Mouse (Mus musculus): ENCODE results near the gene Coq9. TPM values are rescaled to one million over a fixed set of nuclear protein-coding genes. Genes with fewer than 3 reads are reported as not detected.
A peak's percentile ranks its signal among the peaks of the same experiment; 100 is the strongest.

The Coq9 gene
- polyA plus RNA-seq, 1 experiment from 2014 or later, result 61.8 TPM

GRCm38 (mm10) chr8:94861352-94861910 lies 23.3 kb downstream of the Coq9 start:
- Histone ChIP-seq H3K27ac (ENCODE audit: low read length) (no peak overlapping the region), H3K9me3 (replicated peaks; ENCODE audit: control insufficient read depth, low read length) (no peaks in the 10 kb centered on the region), H3K36me3 (ENCODE audit: control insufficient read depth, insufficient read depth) (peaks cover 43% of the 10 kb centered on the region), H3K27me3 (ENCODE audit: control insufficient read depth, insufficient read depth, low read depth, low read length) (no peaks in the 10 kb centered on the region), H3K9ac (ENCODE audit: low read depth, low read length) (no peak overlapping the region), H3K4me2 (ENCODE audit: low read depth, low read length) (no peak overlapping the region), H3K4me1 (ENCODE audit: control insufficient read depth, low read depth, low read length) (peaks cover 23% of the 10 kb centered on the region), H3K4me3 (ENCODE audit: low read depth, low read length) (no peak overlapping the region)
- ATAC-seq (ENCODE audit: low read depth), result peak; percentile 31; the same call in 1 of the 2 replicates
- 64% methylated on average over 8 of the region's 8 CpGs for WGBS (ENCODE audit: insufficient replicate concordance)

GRCm38 (mm10) chr8:94862487-94863220 lies 24.5 kb downstream of the Coq9 start:
- no peaks in the 10 kb centered on the region for H3K9me3 ChIP-seq (replicated peaks; ENCODE audit: control insufficient read depth, low read length)
- no peaks in the 10 kb centered on the region for H3K27me3 ChIP-seq (ENCODE audit: control insufficient read depth, insufficient read depth, low read depth, low read length)
- H3K36me3 ChIP-seq (ENCODE audit: control insufficient read depth, insufficient read depth), result peaks cover 52% of the 10 kb centered on the region
- no peak overlapping the region for H3K4me3 ChIP-seq (ENCODE audit: low read depth, low read length)
- H3K9ac ChIP-seq (ENCODE audit: low read depth, low read length), result no peak overlapping the region
- peaks cover 21% of the 10 kb centered on the region for H3K4me1 ChIP-seq (ENCODE audit: control insufficient read depth, low read depth, low read length)
- 76% methylated on average over 12 of the region's 12 CpGs for WGBS (ENCODE audit: insufficient replicate concordance)
- no peak overlapping the region for H3K4me2 ChIP-seq (ENCODE audit: low read depth, low read length)
- 0 out of 2 replicates have a peak overlapping the region, but pooled peaks have one; percentile 2 for H3K27ac ChIP-seq (ENCODE audit: low read length)
- no peak for ATAC-seq (ENCODE audit: low read depth)

- peak; percentile 38; the same call in 1 of the 2 replicates for ATAC-seq (ENCODE audit: low read depth)
- WGBS (ENCODE audit: insufficient replicate concordance), result 61% methylated on average over 10 of the region's 10 CpGs
- H3K4me2 ChIP-seq (ENCODE audit: low read depth, low read length), result no peak overlapping the region
- H3K4me3 ChIP-seq (ENCODE audit: low read depth, low read length), result no peak overlapping the region
- no peaks in the 10 kb centered on the region for H3K27me3 ChIP-seq (ENCODE audit: control insufficient read depth, insufficient read depth, low read depth, low read length)
- peaks cover 52% of the 10 kb centered on the region for H3K36me3 ChIP-seq (ENCODE audit: control insufficient read depth, insufficient read depth)
- H3K9me3 ChIP-seq (replicated peaks; ENCODE audit: control insufficient read depth, low read length), result no peaks in the 10 kb centered on the region
- peaks cover 15% of the 10 kb centered on the region for H3K4me1 ChIP-seq (ENCODE audit: control insufficient read depth, low read depth, low read length)
- H3K27ac ChIP-seq (ENCODE audit: low read length), result no peak overlapping the region
- no peak overlapping the region for H3K9ac ChIP-seq (ENCODE audit: low read depth, low read length)
Measured at GRCm38 (mm10) chr8:94863897-94864673, 26.0 kb downstream of the Coq9 start.

- no peak overlapping the region for H3K9ac ChIP-seq (ENCODE audit: low read depth, low read length)
- H3K4me3 ChIP-seq (ENCODE audit: low read depth, low read length), result no peak overlapping the region
- no peaks in the 10 kb centered on the region for H3K9me3 ChIP-seq (replicated peaks; ENCODE audit: control insufficient read depth, low read length)
- H3K27ac ChIP-seq (ENCODE audit: low read length), result no peak overlapping the region
- H3K27me3 ChIP-seq (ENCODE audit: control insufficient read depth, insufficient read depth, low read depth, low read length), result peaks cover 6% of the 10 kb centered on the region; the same call in 1 of the 2 replicates
- WGBS (ENCODE audit: insufficient replicate concordance), result 78% methylated on average over 10 of the region's 10 CpGs
- peaks cover 15% of the 10 kb centered on the region for H3K4me1 ChIP-seq (ENCODE audit: control insufficient read depth, low read depth, low read length)
- no peak overlapping the region for H3K4me2 ChIP-seq (ENCODE audit: low read depth, low read length)
- peaks cover 52% of the 10 kb centered on the region for H3K36me3 ChIP-seq (ENCODE audit: control insufficient read depth, insufficient read depth)
- ATAC-seq (ENCODE audit: low read depth), result no peak
Measured at GRCm38 (mm10) chr8:94865292-94865691, 27.2 kb downstream of the Coq9 start.

GRCm38 (mm10) chr8:94866921-94867320 lies 28.8 kb downstream of the Coq9 start:
- no peak for ATAC-seq (ENCODE audit: low read depth)

GRCm38 (mm10) chr8:94869146-94869545 lies 31.0 kb downstream of the Coq9 start:
- Histone ChIP-seq H3K36me3 (ENCODE audit: control insufficient read depth, insufficient read depth) (peaks cover 31% of the 10 kb centered on the region), H3K4me3 (ENCODE audit: low read depth, low read length) (no peak overlapping the region), H3K27ac (ENCODE audit: low read length) (no peak overlapping the region), H3K9ac (ENCODE audit: low read depth, low read length) (no peak overlapping the region), H3K27me3 (ENCODE audit: control insufficient read depth, insufficient read depth, low read depth, low read length) (peaks cover 20% of the 10 kb centered on the region), H3K4me1 (ENCODE audit: control insufficient read depth, low read depth, low read length) (peaks cover 15% of the 10 kb centered on the region), H3K9me3 (replicated peaks; ENCODE audit: control insufficient read depth, low read length) (no peaks in the 10 kb centered on the region), H3K4me2 (ENCODE audit: low read depth, low read length) (no peak overlapping the region)
- WGBS (ENCODE audit: insufficient replicate concordance), result 72% methylated on average over 7 of the region's 7 CpGs
- ATAC-seq (ENCODE audit: low read depth), result no peak

More at GRCm38 (mm10) chr8:94866921-94867320, 28.8 kb downstream of the Coq9 start:
- Histone ChIP-seq H3K27me3 (ENCODE audit: control insufficient read depth, insufficient read depth, low read depth, low read length) (peaks cover 17% of the 10 kb centered on the region), H3K4me1 (ENCODE audit: control insufficient read depth, low read depth, low read length) (peaks cover 24% of the 10 kb centered on the region), H3K36me3 (ENCODE audit: control insufficient read depth, insufficient read depth) (peaks cover 45% of the 10 kb centered on the region), H3K9me3 (replicated peaks; ENCODE audit: control insufficient read depth, low read length) (no peaks in the 10 kb centered on the region), H3K4me3 (ENCODE audit: low read depth, low read length) (no peak overlapping the region), H3K27ac (ENCODE audit: low read length) (no peak overlapping the region), H3K4me2 (ENCODE audit: low read depth, low read length) (no peak overlapping the region), H3K9ac (ENCODE audit: low read depth, low read length) (no peak overlapping the region)
- WGBS (ENCODE audit: insufficient replicate concordance), result 78% methylated on average over 9 of the region's 9 CpGs

- ATAC-seq (ENCODE audit: low read depth), result no peak
- H3K27ac ChIP-seq (ENCODE audit: low read length), result no peak overlapping the region
- H3K36me3 ChIP-seq (ENCODE audit: control insufficient read depth, insufficient read depth), result peaks cover 23% of the 10 kb centered on the region
- H3K9ac ChIP-seq (ENCODE audit: low read depth, low read length), result no peak overlapping the region
- no peak overlapping the region for H3K4me3 ChIP-seq (ENCODE audit: low read depth, low read length)
- no peak overlapping the region for H3K4me2 ChIP-seq (ENCODE audit: low read depth, low read length)
- WGBS (ENCODE audit: insufficient replicate concordance), result 55% methylated on average over 4 of the region's 4 CpGs
- H3K9me3 ChIP-seq (replicated peaks; ENCODE audit: control insufficient read depth, low read length), result no peaks in the 10 kb centered on the region
- H3K27me3 ChIP-seq (ENCODE audit: control insufficient read depth, insufficient read depth, low read depth, low read length), result peaks cover 25% of the 10 kb centered on the region
- peaks cover 21% of the 10 kb centered on the region for H3K4me1 ChIP-seq (ENCODE audit: control insufficient read depth, low read depth, low read length)
Measured at GRCm38 (mm10) chr8:94870003-94870402, 31.9 kb downstream of the Coq9 start.

- no peak overlapping the region for H3K27ac ChIP-seq (ENCODE audit: low read length)
- ATAC-seq (ENCODE audit: low read depth), result no peak
- H3K27me3 ChIP-seq (ENCODE audit: control insufficient read depth, insufficient read depth, low read depth, low read length), result peaks cover 27% of the 10 kb centered on the region
- H3K4me1 ChIP-seq (ENCODE audit: control insufficient read depth, low read depth, low read length), result peaks cover 26% of the 10 kb centered on the region
- 12% methylated on average over 22 of the region's 22 CpGs for WGBS (ENCODE audit: insufficient replicate concordance)
- no peak overlapping the region for H3K9ac ChIP-seq (ENCODE audit: low read depth, low read length)
- peak overlapping the region; percentile 45 for H3K4me2 ChIP-seq (ENCODE audit: low read depth, low read length)
- H3K9me3 ChIP-seq (replicated peaks; ENCODE audit: control insufficient read depth, low read length), result no peaks in the 10 kb centered on the region
- H3K4me3 ChIP-seq (ENCODE audit: low read depth, low read length), result peak overlapping the region; percentile 14
- H3K36me3 ChIP-seq (ENCODE audit: control insufficient read depth, insufficient read depth), result peaks cover 17% of the 10 kb centered on the region
Measured at GRCm38 (mm10) chr8:94870474-94871107, 32.5 kb downstream of the Coq9 start.
